Mouse (Mus musculus): ENCODE results near the gene Stox1. TPM values are rescaled to one million over a fixed set of nuclear protein-coding genes. Genes with fewer than 3 reads are reported as not detected.
"Not testable (repeated sequence)": the region's sequence is repeated elsewhere in the genome, so short reads cannot be mapped to it uniquely, and the experiment has no call there.

Stox1 gene
- polyA plus RNA-seq (2015; fragmentation: Nextera tagmentation; extraction: Ambion mirVana): 1.3 and 1.4 TPM in 2 replicates

GRCm38 (mm10) chr10:62725771-62726687 is at the start of gene Stox1:
Gene Stox1, minus strand, starts transcription at chr10:62726128.
- Histone ChIP-seq H3K4me3 (peak within 1 kb of the TSS; percentile 85), H3K4me2 (peak within 1 kb of the TSS; percentile 98), H3K9me3 (replicated peaks) (no peaks in the 10 kb centered on the region), H3K36me3 (no peaks in the 10 kb centered on the region), H3K27ac (no peak within 1 kb of the TSS), H3K27me3 (peaks cover 20% of the 10 kb centered on the region), H3K9ac (peak within 1 kb of the TSS; percentile 73), H3K4me1 (replicated peaks) (peaks cover 8% of the 10 kb centered on the region)
- peak; percentile 69; the same call in 1 of the 2 replicates for ATAC-seq (replicated peaks; ENCODE audit: insufficient number of reproducible peaks, insufficient read depth, low FRiP score, low read depth)
- 1% methylated on average over 81 of the region's 85 CpGs for WGBS

- Histone ChIP-seq H3K27ac (no peak overlapping the region), H3K27me3 (no peaks in the 10 kb centered on the region), H3K4me3 (no peak overlapping the region), H3K9ac (no peak overlapping the region), H3K4me2 (no peak overlapping the region), H3K4me1 (replicated peaks) (no peaks in the 10 kb centered on the region), H3K36me3 (peaks cover 86% of the 10 kb centered on the region), H3K9me3 (replicated peaks) (no peaks in the 10 kb centered on the region)
- no peak for ATAC-seq (replicated peaks; ENCODE audit: insufficient number of reproducible peaks, insufficient read depth, low FRiP score, low read depth)
- 69% methylated on average over 6 of the region's 6 CpGs for WGBS
Observed at GRCm38 (mm10) chr10:62750781-62751180, 24.9 kb upstream of the Stox1 start.

- Histone ChIP-seq H3K9ac (no peak overlapping the region), H3K4me1 (replicated peaks) (0 out of 2 replicates have a peak, but pooled peaks cover 4% of the 10 kb centered on the region), H3K36me3 (peaks cover 28% of the 10 kb centered on the region), H3K4me3 (no peak overlapping the region), H3K27me3 (no peaks in the 10 kb centered on the region), H3K27ac (peak overlapping the region; percentile 51), H3K9me3 (replicated peaks) (no peaks in the 10 kb centered on the region), H3K4me2 (no peak overlapping the region)
- 50% methylated on average over 4 of the region's 4 CpGs for WGBS
- no peak; the same call in 1 of the 2 replicates for ATAC-seq (replicated peaks; ENCODE audit: insufficient number of reproducible peaks, insufficient read depth, low FRiP score, low read depth)
Observed at GRCm38 (mm10) chr10:62739961-62740737, 14.2 kb upstream of the Stox1 start.

- no peak overlapping the region for H3K27ac ChIP-seq
Observed at GRCm38 (mm10) chr10:62736965-62737688, 11.2 kb upstream of the Stox1 start.

GRCm38 (mm10) chr10:62730826-62731225 is 4.9 kb upstream of the Stox1 start:
- no peak overlapping the region for H3K27ac ChIP-seq
- 53% methylated on average over 10 of the region's 10 CpGs for WGBS

More at GRCm38 (mm10) chr10:62736965-62737688, 11.2 kb upstream of the Stox1 start:
- H3K4me3 ChIP-seq: no peak overlapping the region
- H3K4me2 ChIP-seq: no peak overlapping the region
- ATAC-seq (replicated peaks; ENCODE audit: insufficient number of reproducible peaks, insufficient read depth, low FRiP score, low read depth): no peak
- no peaks in the 10 kb centered on the region for H3K9me3 ChIP-seq (replicated peaks)
- peaks cover 10% of the 10 kb centered on the region for H3K36me3 ChIP-seq
- 0 out of 2 replicates have a peak, but pooled peaks cover 4% of the 10 kb centered on the region for H3K4me1 ChIP-seq (replicated peaks)
- no peaks in the 10 kb centered on the region for H3K27me3 ChIP-seq
- WGBS: 46% methylated on average over 4 of the region's 4 CpGs
- no peak overlapping the region for H3K9ac ChIP-seq

GRCm38 (mm10) chr10:62724936-62725335 is 992 bp downstream of the Stox1 start:
- Histone ChIP-seq H3K4me3 (0 out of 2 replicates have a peak overlapping the region, but pooled peaks have one; percentile 85), H3K27ac (no peak overlapping the region), H3K36me3 (no peaks in the 10 kb centered on the region), H3K27me3 (peaks cover 20% of the 10 kb centered on the region), H3K4me1 (replicated peaks) (peaks cover 8% of the 10 kb centered on the region), H3K4me2 (peak overlapping the region; percentile 98; the same call in 1 of the 2 replicates), H3K9ac (no peak overlapping the region), H3K9me3 (replicated peaks) (no peaks in the 10 kb centered on the region)
- WGBS: 21% methylated on average over 7 of the region's 7 CpGs
- ATAC-seq (replicated peaks; ENCODE audit: insufficient number of reproducible peaks, insufficient read depth, low FRiP score, low read depth): no peak

More at GRCm38 (mm10) chr10:62730826-62731225, 4.9 kb upstream of the Stox1 start:
- Histone ChIP-seq H3K27me3 (no peaks in the 10 kb centered on the region; the same call in 1 of the 2 replicates), H3K9me3 (replicated peaks) (no peaks in the 10 kb centered on the region), H3K4me1 (replicated peaks) (peaks cover 5% of the 10 kb centered on the region), H3K4me3 (no peak overlapping the region), H3K9ac (no peak overlapping the region), H3K36me3 (no peaks in the 10 kb centered on the region), H3K4me2 (no peak overlapping the region)
- no peak for ATAC-seq (replicated peaks; ENCODE audit: insufficient number of reproducible peaks, insufficient read depth, low FRiP score, low read depth)

GRCm38 (mm10) chr10:62722701-62723100 is 3.2 kb downstream of the Stox1 start:
- no peak overlapping the region for H3K9ac ChIP-seq
- no peak overlapping the region for H3K4me2 ChIP-seq
- H3K9me3 ChIP-seq (replicated peaks): no peaks in the 10 kb centered on the region
- no peak overlapping the region for H3K4me3 ChIP-seq
- peaks cover 8% of the 10 kb centered on the region for H3K4me1 ChIP-seq (replicated peaks)
- ATAC-seq (replicated peaks; ENCODE audit: insufficient number of reproducible peaks, insufficient read depth, low FRiP score, low read depth): no peak
- WGBS: 17% methylated on average over 4 of the region's 4 CpGs
- H3K27me3 ChIP-seq: peaks cover 20% of the 10 kb centered on the region
- no peaks in the 10 kb centered on the region for H3K36me3 ChIP-seq
- no peak overlapping the region for H3K27ac ChIP-seq

- H3K4me3 ChIP-seq; H3K9ac ChIP-seq; H3K4me2 ChIP-seq; H3K9me3 ChIP-seq (replicated peaks); H3K36me3 ChIP-seq; H3K4me1 ChIP-seq (replicated peaks); H3K27ac ChIP-seq; ATAC-seq (replicated peaks; ENCODE audit: insufficient number of reproducible peaks, insufficient read depth, low FRiP score, low read depth): not testable (repeated sequence)
- whole genome bisulfite sequencing: 78% methylated on average over 8 of the region's 8 CpGs
- peaks cover 20% of the 10 kb centered on the region for H3K27me3 ChIP-seq
Observed at GRCm38 (mm10) chr10:62720574-62720973, 5.4 kb downstream of the Stox1 start.

- Histone ChIP-seq H3K4me3 (no peak overlapping the region), H3K9me3 (replicated peaks) (no peaks in the 10 kb centered on the region), H3K36me3 (no peaks in the 10 kb centered on the region), H3K27me3 (no peaks in the 10 kb centered on the region), H3K27ac (no peak overlapping the region), H3K4me2 (no peak overlapping the region), H3K4me1 (replicated peaks) (no peaks in the 10 kb centered on the region), H3K9ac (no peak overlapping the region)
- ATAC-seq (replicated peaks; ENCODE audit: insufficient number of reproducible peaks, insufficient read depth, low FRiP score, low read depth): no peak
- WGBS: 76% methylated on average over 10 of the region's 10 CpGs
Observed at GRCm38 (mm10) chr10:62713457-62713856, 12.5 kb downstream of the Stox1 start.

GRCm38 (mm10) chr10:62703579-62703978 is 22.3 kb downstream of the Stox1 start:
- 74% methylated on average over 4 of the region's 4 CpGs for WGBS
- Histone ChIP-seq H3K9ac (no peak overlapping the region), H3K4me2 (no peak overlapping the region), H3K4me3 (no peak overlapping the region), H3K27me3 (no peaks in the 10 kb centered on the region), H3K36me3 (no peaks in the 10 kb centered on the region), H3K9me3 (replicated peaks) (no peaks in the 10 kb centered on the region), H3K27ac (no peak overlapping the region), H3K4me1 (replicated peaks) (no peaks in the 10 kb centered on the region)
- no peak for ATAC-seq (replicated peaks; ENCODE audit: insufficient number of reproducible peaks, insufficient read depth, low FRiP score, low read depth)

Data from heart, embryonic 15.5 days (tissue).